Mouse (Mus musculus): ENCODE measurements around the gene Prtn3. TPM values are rescaled to one million over a fixed set of nuclear protein-coding genes. Genes with fewer than 3 reads are reported as not detected.
"Not testable (repeated sequence)": the region's sequence is repeated elsewhere in the genome, so short reads cannot be mapped to it uniquely, and the experiment has no call there.

Gene Prtn3
- polyA plus RNA-seq, 1 experiment from 2014 or later: 3.0 TPM

DNA sequence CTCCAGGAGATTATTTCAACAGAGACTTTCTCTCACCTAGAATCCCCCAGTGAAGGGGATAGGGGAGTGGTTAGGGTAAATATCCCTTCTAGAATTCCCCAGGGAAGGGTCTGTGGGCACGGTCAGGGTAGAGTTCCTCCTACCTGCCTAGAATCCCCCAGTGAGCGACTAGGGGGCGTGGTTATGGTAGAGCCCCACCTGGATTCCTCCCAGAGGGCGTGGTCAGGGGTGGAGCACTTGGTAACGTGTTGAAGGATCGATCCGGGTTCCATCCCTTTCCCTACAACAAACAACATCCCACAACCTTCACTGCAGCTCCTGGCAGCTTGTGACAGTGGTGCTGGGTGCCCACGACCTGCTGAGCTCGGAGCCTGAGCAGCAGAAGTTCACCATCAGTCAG lies 6.4 kb downstream of the Prtn3 start:
- H3K27me3 ChIP-seq (ENCODE audit: control insufficient read depth, insufficient read depth, low read depth, low read length): peaks cover 3% of the 10 kb centered on the region
- no peak overlapping the region for H3K9ac ChIP-seq (ENCODE audit: low read length)
- H3K4me1 ChIP-seq (replicated peaks; ENCODE audit: control insufficient read depth, insufficient read depth, low read length): peaks cover 15% of the 10 kb centered on the region
- peak overlapping the region; percentile 6; the same call in 1 of the 2 replicates for H3K4me2 ChIP-seq (ENCODE audit: low read depth, low read length)
- H3K4me3 ChIP-seq (ENCODE audit: low read length): no peak overlapping the region
- H3K27ac ChIP-seq (ENCODE audit: low read length): no peak overlapping the region
- 13% methylated on average over 9 of the region's 9 CpGs for WGBS
- no peaks in the 10 kb centered on the region for H3K36me3 ChIP-seq (ENCODE audit: control insufficient read depth, insufficient read depth, low read length)
- ATAC-seq (ENCODE audit: low read depth): no peak
- no peaks in the 10 kb centered on the region for H3K9me3 ChIP-seq (ENCODE audit: control insufficient read depth, low read length)

DNA sequence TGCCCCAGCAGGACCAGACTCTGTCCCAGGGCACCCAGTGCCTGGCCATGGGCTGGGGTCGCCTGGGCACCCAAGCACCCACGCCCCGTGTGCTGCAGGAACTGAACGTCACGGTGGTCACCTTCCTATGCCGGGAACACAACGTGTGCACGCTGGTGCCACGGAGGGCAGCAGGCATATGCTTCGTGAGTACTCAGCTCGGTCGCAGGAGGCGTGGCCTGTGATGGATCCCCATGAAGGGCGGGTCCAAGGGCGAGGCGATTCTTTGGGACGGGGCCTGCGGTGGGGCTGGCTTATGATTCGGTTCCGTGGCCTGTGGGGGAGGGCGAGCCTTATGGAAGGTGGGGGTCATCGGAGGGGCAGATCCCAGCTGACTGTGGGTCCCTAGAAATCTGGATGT lies 7.7 kb downstream of the Prtn3 start:
- Histone ChIP-seq H3K9me3 (ENCODE audit: control insufficient read depth, low read length) (no peaks in the 10 kb centered on the region), H3K4me2 (ENCODE audit: low read depth, low read length) (peak overlapping the region; percentile 51), H3K36me3 (ENCODE audit: control insufficient read depth, insufficient read depth, low read length) (no peaks in the 10 kb centered on the region), H3K4me1 (replicated peaks; ENCODE audit: control insufficient read depth, insufficient read depth, low read length) (peaks cover 13% of the 10 kb centered on the region), H3K27me3 (ENCODE audit: control insufficient read depth, insufficient read depth, low read depth, low read length) (peaks cover 3% of the 10 kb centered on the region), H3K27ac (ENCODE audit: low read length) (no peak overlapping the region), H3K9ac (ENCODE audit: low read length) (0 out of 2 replicates have a peak overlapping the region, but pooled peaks have one; percentile 39), H3K4me3 (ENCODE audit: low read length) (peak overlapping the region; percentile 30)
- ATAC-seq (ENCODE audit: low read depth): peak; percentile 10; the same call in 1 of the 2 replicates
- WGBS: 4% methylated on average over 22 of the region's 22 CpGs

DNA sequence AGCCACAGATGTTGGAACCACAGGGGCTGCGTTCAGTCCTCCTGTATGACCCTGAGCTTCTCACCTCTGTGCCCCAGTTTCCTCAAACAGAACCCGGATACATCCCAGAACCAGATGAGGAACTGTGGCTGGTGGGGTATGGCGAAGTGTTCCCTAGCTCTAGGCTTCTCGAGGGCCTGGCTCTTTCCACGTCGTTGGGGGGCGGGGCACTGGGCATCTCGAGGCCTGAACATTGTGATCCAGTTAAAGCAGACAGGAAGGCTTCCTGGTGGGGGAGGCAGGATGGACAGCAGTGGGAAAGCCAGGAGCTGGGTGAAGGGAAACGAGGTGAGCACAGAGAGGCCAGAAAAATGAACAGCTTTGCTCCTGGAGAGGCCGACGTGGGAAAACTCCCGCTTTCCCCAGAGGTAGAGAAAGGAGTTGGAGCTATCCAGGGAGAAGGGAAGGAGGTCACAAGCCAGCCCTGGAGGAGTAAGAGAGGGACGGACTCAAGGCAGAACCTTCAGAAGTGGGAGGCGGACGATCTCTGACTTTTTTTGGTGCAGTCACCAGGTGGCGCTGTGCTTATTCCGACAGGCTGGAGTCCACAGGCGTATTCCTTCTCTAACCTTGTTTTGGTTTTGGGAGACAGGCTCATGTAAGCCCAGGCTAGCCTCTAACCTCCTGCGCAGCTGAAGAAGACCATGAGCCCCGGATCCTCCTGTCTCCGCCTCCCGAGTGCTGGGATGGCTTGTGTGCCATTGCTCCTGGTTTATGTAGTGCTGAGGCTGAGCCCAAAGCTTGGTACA lies 9.2 kb downstream of the Prtn3 start:
- Histone ChIP-seq H3K9ac (ENCODE audit: low read length) (no peak overlapping the region), H3K36me3 (ENCODE audit: control insufficient read depth, insufficient read depth, low read length) (no peaks in the 10 kb centered on the region), H3K4me3 (ENCODE audit: low read length) (no peak overlapping the region), H3K27me3 (ENCODE audit: control insufficient read depth, insufficient read depth, low read depth, low read length) (peaks cover 3% of the 10 kb centered on the region), H3K4me2 (ENCODE audit: low read depth, low read length) (peak overlapping the region; percentile 12; the same call in 1 of the 2 replicates), H3K4me1 (replicated peaks; ENCODE audit: control insufficient read depth, insufficient read depth, low read length) (peaks cover 12% of the 10 kb centered on the region), H3K27ac (ENCODE audit: low read length) (no peak overlapping the region), H3K9me3 (ENCODE audit: control insufficient read depth, low read length) (no peaks in the 10 kb centered on the region)
- 15% methylated on average over 22 of the region's 22 CpGs for WGBS
- ATAC-seq (ENCODE audit: low read depth): peak; percentile 41; the same call in 1 of the 2 replicates

DNA sequence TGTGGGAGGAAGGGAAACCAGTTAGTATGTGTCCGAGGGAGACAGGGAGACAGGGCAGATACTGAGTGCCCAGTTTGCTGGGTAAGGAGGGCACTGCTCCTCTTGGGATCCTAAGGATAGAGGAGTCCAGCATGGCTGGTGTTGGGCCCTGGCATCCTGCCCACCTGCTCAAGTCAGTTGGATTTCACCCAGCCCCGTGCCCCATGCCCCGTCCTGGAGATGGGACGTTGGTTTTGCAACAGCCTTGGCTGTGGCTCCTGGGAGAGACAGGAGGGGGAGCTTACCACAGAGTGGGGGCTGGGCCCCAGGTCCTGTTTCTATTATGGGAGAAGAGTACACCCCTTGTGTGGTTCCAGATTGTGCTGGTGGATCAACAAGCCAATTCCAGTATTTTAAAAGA lies 10.2 kb downstream of the Prtn3 start:
- Histone ChIP-seq H3K9ac (ENCODE audit: low read length) (peak overlapping the region; percentile 32; the same call in 1 of the 2 replicates), H3K4me1 (replicated peaks; ENCODE audit: control insufficient read depth, insufficient read depth, low read length) (peaks cover 12% of the 10 kb centered on the region), H3K27ac (ENCODE audit: low read length) (no peak overlapping the region), H3K9me3 (ENCODE audit: control insufficient read depth, low read length) (no peaks in the 10 kb centered on the region), H3K36me3 (ENCODE audit: control insufficient read depth, insufficient read depth, low read length) (no peaks in the 10 kb centered on the region), H3K4me2 (ENCODE audit: low read depth, low read length) (no peak overlapping the region), H3K4me3 (ENCODE audit: low read length) (no peak overlapping the region), H3K27me3 (ENCODE audit: control insufficient read depth, insufficient read depth, low read depth, low read length) (peaks cover 3% of the 10 kb centered on the region)
- no peak for ATAC-seq (ENCODE audit: low read depth)
- WGBS: 33% methylated on average over 4 of the region's 4 CpGs

DNA sequence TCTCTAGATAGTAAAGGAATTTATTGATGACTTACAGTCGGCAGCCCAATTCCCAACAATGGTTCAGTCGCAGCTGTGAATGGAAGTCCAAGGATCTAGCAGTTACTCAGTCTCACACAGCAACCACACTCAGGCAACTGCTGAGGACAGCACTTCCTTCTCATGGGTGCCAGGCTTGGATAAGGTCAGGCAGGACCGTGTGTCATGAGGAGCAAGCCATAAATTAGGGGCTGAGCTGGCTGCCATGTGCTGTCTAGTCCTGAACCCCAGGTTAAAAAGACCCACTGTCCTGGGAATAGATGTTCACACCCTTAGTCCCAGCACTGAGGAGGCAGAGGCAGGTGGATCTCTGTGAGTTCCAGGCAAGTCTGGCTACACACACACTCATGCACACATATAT lies 10.7 kb downstream of the Prtn3 start:
- H3K4me2 ChIP-seq (ENCODE audit: low read depth, low read length); H3K27ac ChIP-seq (ENCODE audit: low read length); H3K9ac ChIP-seq (ENCODE audit: low read length); H3K36me3 ChIP-seq (ENCODE audit: control insufficient read depth, insufficient read depth, low read length); H3K4me3 ChIP-seq (ENCODE audit: low read length); ATAC-seq (ENCODE audit: low read depth); H3K4me1 ChIP-seq (replicated peaks; ENCODE audit: control insufficient read depth, insufficient read depth, low read length); H3K27me3 ChIP-seq (ENCODE audit: control insufficient read depth, insufficient read depth, low read depth, low read length); H3K9me3 ChIP-seq (ENCODE audit: control insufficient read depth, low read length): not testable (repeated sequence)
- WGBS: 55% methylated on average over 2 of the region's 3 CpGs

DNA sequence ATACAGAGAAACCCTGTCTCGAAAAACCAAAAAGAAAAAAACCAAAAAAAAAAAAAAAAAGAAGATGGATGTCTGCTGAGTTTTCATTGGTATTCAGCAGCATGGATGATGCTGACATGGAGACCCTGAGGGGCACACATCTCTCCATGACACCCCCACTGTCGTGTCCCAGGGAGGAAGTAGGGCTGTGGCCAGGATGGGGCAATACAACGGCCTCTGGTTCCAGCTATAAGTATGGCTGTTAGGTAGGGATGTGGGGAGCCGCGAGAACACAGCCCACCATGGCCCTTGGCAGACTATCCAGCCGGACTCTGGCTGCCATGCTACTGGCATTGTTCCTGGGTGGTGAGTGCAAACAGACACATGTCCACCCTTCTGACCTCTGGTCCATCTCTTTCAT lies 11.8 kb downstream of the Prtn3 start, which contains the start of gene Elane:
Gene Elane (plus strand): TSS at position 194 of the 400 bp plus-strand sequence.
- Histone ChIP-seq H3K4me3 (ENCODE audit: low read length) (no peak within 1 kb of the TSS), H3K4me2 (ENCODE audit: low read depth, low read length) (no peak within 1 kb of the TSS), H3K36me3 (ENCODE audit: control insufficient read depth, insufficient read depth, low read length) (no peaks in the 10 kb centered on the region), H3K27me3 (ENCODE audit: control insufficient read depth, insufficient read depth, low read depth, low read length) (peaks cover 3% of the 10 kb centered on the region), H3K4me1 (replicated peaks; ENCODE audit: control insufficient read depth, insufficient read depth, low read length) (peaks cover 10% of the 10 kb centered on the region), H3K9ac (ENCODE audit: low read length) (no peak within 1 kb of the TSS), H3K9me3 (ENCODE audit: control insufficient read depth, low read length) (no peaks in the 10 kb centered on the region), H3K27ac (ENCODE audit: low read length) (no peak within 1 kb of the TSS)
- 71% methylated on average over 6 of the region's 6 CpGs for WGBS
- no peak for ATAC-seq (ENCODE audit: low read depth)

DNA sequence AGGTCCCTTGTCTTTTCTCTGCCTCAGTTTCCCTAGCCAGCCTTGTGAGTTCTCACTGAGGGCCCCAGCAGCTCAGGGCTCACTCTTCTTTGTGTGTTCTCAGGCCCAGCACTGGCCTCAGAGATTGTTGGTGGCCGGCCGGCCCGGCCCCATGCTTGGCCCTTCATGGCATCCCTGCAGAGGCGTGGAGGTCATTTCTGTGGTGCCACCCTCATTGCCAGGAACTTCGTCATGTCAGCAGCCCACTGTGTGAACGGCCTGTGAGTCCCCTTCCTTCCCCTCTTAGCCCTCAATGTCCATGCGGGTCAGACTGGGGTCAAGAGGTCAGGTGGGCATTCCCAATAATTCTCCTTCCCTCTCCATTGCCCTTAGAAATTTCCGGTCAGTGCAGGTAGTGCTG lies 12.3 kb downstream of the Prtn3 start:
- 79% methylated on average over 8 of the region's 8 CpGs for WGBS
- no peak for ATAC-seq (ENCODE audit: low read depth)
- no peaks in the 10 kb centered on the region for H3K36me3 ChIP-seq (ENCODE audit: control insufficient read depth, insufficient read depth, low read length)
- H3K9me3 ChIP-seq (ENCODE audit: control insufficient read depth, low read length): no peaks in the 10 kb centered on the region
- no peak overlapping the region for H3K4me2 ChIP-seq (ENCODE audit: low read depth, low read length)
- H3K27ac ChIP-seq (ENCODE audit: low read length): no peak overlapping the region
- no peak overlapping the region for H3K4me3 ChIP-seq (ENCODE audit: low read length)
- no peak overlapping the region for H3K9ac ChIP-seq (ENCODE audit: low read length)
- peaks cover 10% of the 10 kb centered on the region for H3K4me1 ChIP-seq (replicated peaks; ENCODE audit: control insufficient read depth, insufficient read depth, low read length)
- peaks cover 3% of the 10 kb centered on the region for H3K27me3 ChIP-seq (ENCODE audit: control insufficient read depth, insufficient read depth, low read depth, low read length)

DNA sequence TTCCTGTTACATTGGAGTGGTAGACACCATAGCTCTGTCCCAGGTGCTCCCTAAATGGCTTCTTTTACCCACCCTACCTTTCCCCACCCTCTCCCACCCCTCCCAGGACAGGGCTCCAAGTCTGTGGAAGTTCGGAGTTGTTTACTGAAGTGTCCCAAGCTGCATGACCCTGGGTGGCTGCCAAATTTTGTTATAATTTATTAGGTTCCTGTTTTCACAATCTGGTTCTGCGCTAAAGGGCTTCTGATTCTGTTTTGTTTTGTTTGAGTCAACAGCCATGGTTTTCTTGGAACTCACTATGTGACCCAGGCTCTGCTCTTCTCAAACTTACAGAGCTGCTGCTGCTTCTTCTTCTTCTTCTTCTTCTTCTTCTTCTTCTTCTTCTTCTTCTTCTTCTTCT lies 15.1 kb downstream of the Prtn3 start:
- Histone ChIP-seq H3K36me3 (ENCODE audit: control insufficient read depth, insufficient read depth, low read length) (no peaks in the 10 kb centered on the region; the same call in 1 of the 2 replicates), H3K27ac (ENCODE audit: low read length) (no peak overlapping the region), H3K4me2 (ENCODE audit: low read depth, low read length) (no peak overlapping the region), H3K4me3 (ENCODE audit: low read length) (no peak overlapping the region), H3K9me3 (ENCODE audit: control insufficient read depth, low read length) (no peaks in the 10 kb centered on the region), H3K27me3 (ENCODE audit: control insufficient read depth, insufficient read depth, low read depth, low read length) (no peaks in the 10 kb centered on the region), H3K9ac (ENCODE audit: low read length) (no peak overlapping the region), H3K4me1 (replicated peaks; ENCODE audit: control insufficient read depth, insufficient read depth, low read length) (peaks cover 2% of the 10 kb centered on the region; the same call in 1 of the 2 replicates)
- ATAC-seq (ENCODE audit: low read depth): no peak
- WGBS: 21% methylated on average over 2 of the region's 2 CpGs

DNA sequence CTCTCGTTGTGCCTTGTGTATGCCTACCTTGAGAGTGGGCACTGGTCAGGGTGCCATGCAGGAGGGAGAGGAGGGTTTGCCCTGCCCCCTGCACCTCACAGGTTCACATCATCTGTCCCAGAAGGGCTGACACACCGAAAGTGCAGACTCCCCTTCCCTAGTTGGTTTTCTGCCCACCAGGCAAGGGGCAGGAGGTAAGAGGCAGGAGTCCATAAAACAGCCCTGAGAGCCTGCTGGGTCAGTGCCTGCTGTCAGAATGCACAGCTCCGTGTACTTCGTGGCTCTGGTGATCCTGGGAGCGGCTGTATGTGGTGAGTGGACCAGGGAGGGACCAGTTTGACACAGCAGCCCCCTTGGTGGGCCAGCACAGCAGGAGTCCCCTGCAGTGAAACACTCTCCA lies 16.4 kb downstream of the Prtn3 start, which contains the start of gene Cfd:
Gene Cfd (plus strand): TSS at position 184 of the 400 bp plus-strand sequence.
- H3K27me3 ChIP-seq (ENCODE audit: control insufficient read depth, insufficient read depth, low read depth, low read length): no peaks in the 10 kb centered on the region
- no peaks in the 10 kb centered on the region for H3K4me1 ChIP-seq (replicated peaks; ENCODE audit: control insufficient read depth, insufficient read depth, low read length)
- peaks cover 2% of the 10 kb centered on the region for H3K36me3 ChIP-seq (ENCODE audit: control insufficient read depth, insufficient read depth, low read length)
- H3K9ac ChIP-seq (ENCODE audit: low read length): no peak within 1 kb of the TSS
- H3K27ac ChIP-seq (ENCODE audit: low read length): no peak within 1 kb of the TSS
- ATAC-seq (ENCODE audit: low read depth): no peak
- 35% methylated on average over 5 of the region's 5 CpGs for WGBS
- no peak within 1 kb of the TSS for H3K4me3 ChIP-seq (ENCODE audit: low read length)
- H3K9me3 ChIP-seq (ENCODE audit: control insufficient read depth, low read length): no peaks in the 10 kb centered on the region
- H3K4me2 ChIP-seq (ENCODE audit: low read depth, low read length): no peak within 1 kb of the TSS
